Mouse (Mus musculus) hindbrain, postnatal 0 days (tissue): ENCODE measurements around the gene Kcnb1. TPM values are rescaled to one million over a fixed set of nuclear protein-coding genes. Genes with fewer than 3 reads are reported as not detected.

Experiments
- ATAC-seq: fragments of 200-750 bp; cut with Nextera tagmentation; 2 replicates; pipeline ENCODE4 v1.8.0; 2017; ENCODE audit warnings: mild to moderate bottlenecking, moderate TSS enrichment, moderate library complexity
- DNase-seq: peaks from one replicate; pipeline ENCODE4 v3.0.0-alpha.2; 2015; ENCODE audit warnings: low spot score
- H3K27ac ChIP-seq: fragments of 300-500 bp; sonication (generic); 2 replicates; pipeline ENCODE4 v1.5.1; 2014; ENCODE audit warnings: mild to moderate bottlenecking
- H3K27me3 ChIP-seq: fragments of 300-500 bp; sonication (generic); 2 replicates; pipeline ENCODE4 v1.6.1; 2014; ENCODE audit warnings: low read length, mixed read lengths; ENCODE audit not compliant: insufficient read depth
- H3K36me3 ChIP-seq: fragments of 300-500 bp; sonication (generic); 2 replicates; pipeline ENCODE4 v1.6.1; 2014; ENCODE audit warnings: low read length, mixed read lengths; ENCODE audit not compliant: insufficient read depth
- H3K4me1 ChIP-seq: fragments of 300-500 bp; sonication (generic); 2 replicates; pipeline ENCODE4 v1.6.1; 2014; ENCODE audit warnings: antibody characterized with exemption, low read length, mixed read lengths; ENCODE audit not compliant: insufficient read depth
- H3K4me2 ChIP-seq: fragments of 300-500 bp; sonication (generic); 2 replicates; pipeline ENCODE4 v1.6.1; 2014; ENCODE audit warnings: low read depth, mild to moderate bottlenecking, low read length, moderate library complexity, mixed read lengths
- H3K4me3 ChIP-seq: fragments of 300-500 bp; sonication (generic); 2 replicates; pipeline ENCODE4 v1.5.1; 2014; ENCODE audit warnings: low read length
- H3K9ac ChIP-seq: fragments of 300-500 bp; sonication (generic); replicated peaks from 2 replicates; pipeline ENCODE4 v1.6.1; 2014; ENCODE audit warnings: mild to moderate bottlenecking, low read length, moderate library complexity, mixed read lengths
- H3K9me3 ChIP-seq: fragments of 300-500 bp; sonication (generic); 2 replicates; pipeline ENCODE4 v1.6.1; 2016; ENCODE audit warnings: low read length, mixed read lengths
- CTCF ChIP-seq: IDR thresholded peaks from 2 replicates; pipeline ENCODE4 v1.5.1; 2016; ENCODE audit warnings: antibody characterized with exemption, control low read depth, low read depth
- WGBS: fragments of 180-500 bp; shearing (Covaris S2); extraction: QIAGEN DNeasy Blood & Tissue Kit; methylation state at CpG from one replicate; pipeline ENCODE4 v1.1.7; 2014; 5-methylcytosine and 5-hydroxymethylcytosine counted together
- polyA plus RNA-seq: library from polyadenylated mRNA; unstranded; fragments of >200 nt; fragmentation: Nextera tagmentation; extraction: Ambion mirVana; gene quantifications from 2 replicates; pipeline ENCODE4 v1.2.1, GENCODE M21; 2015
- total RNA-seq: library from RNA; depleted of rRNA; stranded (reverse); fragments of >200 nt; gene quantifications from 2 replicates; pipeline ENCODE4 v1.2.3, GENCODE M21; 2014

Kcnb1 gene
- total and polyA plus RNA-seq, 2 experiments from 2014 or later = 5.1 to 21.5 TPM

- no peak for TF ChIP-seq CTCF
- Histone ChIP-seq H3K4me2 (no peak overlapping the region), H3K9me3 (no peaks in the 10 kb centered on the region), H3K27me3 (no peaks in the 10 kb centered on the region), H3K4me3 (no peak overlapping the region), H3K9ac (peak overlapping the region; percentile 23; the same call in 1 of the 2 replicates), H3K27ac (no peak overlapping the region), H3K4me1 (peaks cover 16% of the 10 kb centered on the region), H3K36me3 (peaks cover 36% of the 10 kb centered on the region)
- ATAC-seq = no peak
- WGBS = 50% methylated on average over 3 of the region's 3 CpGs
- DNase-seq = no peak
Observed at GRCm38 (mm10) chr2:167060360-167060759, 129.6 kb downstream of the Kcnb1 start.

GRCm38 (mm10) chr2:167059960-167060359 lies 130.0 kb downstream of the Kcnb1 start:
- Histone ChIP-seq H3K4me3 (no peak overlapping the region), H3K36me3 (peaks cover 36% of the 10 kb centered on the region), H3K27me3 (no peaks in the 10 kb centered on the region), H3K27ac (no peak overlapping the region), H3K4me2 (no peak overlapping the region), H3K9ac (peak overlapping the region; percentile 23; the same call in 1 of the 2 replicates), H3K9me3 (no peaks in the 10 kb centered on the region), H3K4me1 (peaks cover 13% of the 10 kb centered on the region)
- DNase-seq = no peak
- ATAC-seq = no peak
- 70% methylated on average over 12 of the region's 12 CpGs for WGBS
- TF ChIP-seq CTCF = no peak

- Histone ChIP-seq H3K4me2 (no peak overlapping the region), H3K4me1 (peaks cover 12% of the 10 kb centered on the region), H3K9me3 (no peaks in the 10 kb centered on the region), H3K27me3 (no peaks in the 10 kb centered on the region), H3K4me3 (no peak overlapping the region), H3K9ac (no peak overlapping the region), H3K36me3 (peaks cover 37% of the 10 kb centered on the region), H3K27ac (no peak overlapping the region)
- WGBS = 49% methylated on average over 8 of the region's 8 CpGs
- no peak for DNase-seq
- ATAC-seq = no peak
- TF ChIP-seq CTCF = no peak
Observed at GRCm38 (mm10) chr2:167059536-167059935, 130.4 kb downstream of the Kcnb1 start.

GRCm38 (mm10) chr2:167058814-167059387 lies 131.1 kb downstream of the Kcnb1 start:
- TF ChIP-seq CTCF = no peak
- peaks cover 12% of the 10 kb centered on the region for H3K4me1 ChIP-seq
- H3K9ac ChIP-seq = no peak overlapping the region
- DNase-seq (no peak), ATAC-seq (no peak)
- no peak overlapping the region for H3K4me3 ChIP-seq
- no peak overlapping the region for H3K27ac ChIP-seq
- H3K4me2 ChIP-seq = no peak overlapping the region
- H3K36me3 ChIP-seq = peaks cover 38% of the 10 kb centered on the region
- WGBS = 55% methylated on average over 3 of the region's 3 CpGs
- no peaks in the 10 kb centered on the region for H3K9me3 ChIP-seq
- H3K27me3 ChIP-seq = no peaks in the 10 kb centered on the region

- H3K9me3 ChIP-seq = no peaks in the 10 kb centered on the region
- H3K36me3 ChIP-seq = peaks cover 38% of the 10 kb centered on the region
- DNase-seq = no peak
- peaks cover 12% of the 10 kb centered on the region for H3K4me1 ChIP-seq
- no peaks in the 10 kb centered on the region for H3K27me3 ChIP-seq
- no peak for ATAC-seq
- H3K4me2 ChIP-seq = no peak overlapping the region
- no peak overlapping the region for H3K4me3 ChIP-seq
- no peak overlapping the region for H3K9ac ChIP-seq
- H3K27ac ChIP-seq = no peak overlapping the region
- no peak for TF ChIP-seq CTCF
- WGBS = 77% methylated on average over 3 of the region's 3 CpGs
Observed at GRCm38 (mm10) chr2:167058201-167058600, 131.8 kb downstream of the Kcnb1 start.

- DNase-seq = no peak
- Histone ChIP-seq H3K36me3 (peaks cover 38% of the 10 kb centered on the region), H3K27ac (no peak overlapping the region), H3K27me3 (no peaks in the 10 kb centered on the region), H3K4me2 (no peak overlapping the region), H3K9ac (no peak overlapping the region), H3K4me3 (no peak overlapping the region), H3K9me3 (no peaks in the 10 kb centered on the region), H3K4me1 (peaks cover 12% of the 10 kb centered on the region)
- 84% methylated on average over 5 of the region's 5 CpGs for WGBS
- no peak for ATAC-seq
- TF ChIP-seq CTCF = no peak
Observed at GRCm38 (mm10) chr2:167056942-167057323, 133.0 kb downstream of the Kcnb1 start.

GRCm38 (mm10) chr2:167056210-167056941 lies 133.6 kb downstream of the Kcnb1 start:
- DNase-seq (no peak), ATAC-seq (no peak)
- Histone ChIP-seq H3K27me3 (no peaks in the 10 kb centered on the region), H3K36me3 (peaks cover 38% of the 10 kb centered on the region), H3K4me1 (peaks cover 6% of the 10 kb centered on the region), H3K9me3 (no peaks in the 10 kb centered on the region), H3K9ac (no peak overlapping the region), H3K27ac (no peak overlapping the region), H3K4me2 (no peak overlapping the region), H3K4me3 (no peak overlapping the region)
- TF ChIP-seq CTCF = no peak
- 96% methylated on average over 15 of the region's 15 CpGs for WGBS
